Mouse (Mus musculus) lung, adult 2 months (tissue): ENCODE data around the gene Ddx20. TPM values are rescaled to one million over a fixed set of nuclear protein-coding genes. Genes with fewer than 3 reads are reported as not detected.
"Not testable (repeated sequence)": the region's sequence is repeated elsewhere in the genome, so short reads cannot be mapped to it uniquely, and the experiment has no call there.

Experiments used
- DNase-seq: peaks from one replicate; pipeline ENCODE4 v3.0.0; 2022
- H3K4me1 ChIP-seq: fragments of 200-500 bp; 2 replicates; pipeline ENCODE4 v1.6.1; 2011; ENCODE audit warnings: low read length; ENCODE audit not compliant: control insufficient read depth, insufficient read depth
- H3K4me3 ChIP-seq: fragments of 200-500 bp; replicated peaks from 2 replicates; pipeline ENCODE3; 2011; ENCODE audit warnings: low read depth, mild to moderate bottlenecking, control low read depth, low read length; ENCODE audit errors: extremely low read depth
- CTCF ChIP-seq: fragments of 200-500 bp; IDR thresholded peaks from 2 replicates; pipeline ENCODE4 v1.5.1; 2011; ENCODE audit warnings: mild to moderate bottlenecking, low read length, control low read depth; ENCODE audit not compliant: insufficient read depth
- POLR2A ChIP-seq: fragments of 200-500 bp; IDR thresholded peaks from 2 replicates; pipeline ENCODE4 v1.6.1; 2011; ENCODE audit warnings: low read depth, mild to moderate bottlenecking, control low read depth, low read length, borderline replicate concordance; ENCODE audit errors: extremely low read depth
- WGBS: fragments of 180-500 bp; shearing (Covaris S2); methylation state at CpG from one replicate; pipeline ENCODE4 v1.1.7; 2018; 5-methylcytosine and 5-hydroxymethylcytosine counted together
- polyA plus RNA-seq: library from polyadenylated mRNA; depleted of rRNA; stranded (reverse); fragments of >200 nt; gene quantifications from 2 replicates; pipeline ENCODE4 v1.2.3, GENCODE M21; 2012

Ddx20 gene
- polyA plus RNA-seq, 1 experiment = 11.6 TPM

DNA sequence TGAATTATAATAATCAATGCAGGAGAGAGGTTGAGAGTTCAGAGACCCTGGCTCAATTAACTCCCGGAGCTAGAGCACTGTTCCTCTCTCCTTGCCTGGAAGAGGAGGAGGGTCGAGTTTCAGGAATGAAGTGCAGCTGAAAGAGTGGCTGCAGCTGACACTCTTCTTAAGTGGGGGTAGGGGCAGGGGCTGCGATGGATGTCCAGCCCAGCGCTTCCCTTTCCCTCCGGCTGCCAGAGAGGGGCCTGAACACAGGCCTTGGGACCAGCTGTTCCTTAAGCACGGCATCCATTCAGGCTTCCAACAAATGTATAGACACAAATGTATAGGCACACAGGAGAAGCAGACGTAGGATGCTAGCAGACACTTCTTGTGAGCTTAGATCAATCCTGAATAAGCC lies 20.2 kb upstream of the Ddx20 start:
- no peak for DNase-seq
- no peak overlapping the region for H3K4me3 ChIP-seq
- TF ChIP-seq POLR2A (no peak), CTCF (no peak)
- WGBS = 64% methylated on average over 7 of the region's 7 CpGs
- peaks cover 2% of the 10 kb centered on the region; the same call in 1 of the 2 replicates for H3K4me1 ChIP-seq

DNA sequence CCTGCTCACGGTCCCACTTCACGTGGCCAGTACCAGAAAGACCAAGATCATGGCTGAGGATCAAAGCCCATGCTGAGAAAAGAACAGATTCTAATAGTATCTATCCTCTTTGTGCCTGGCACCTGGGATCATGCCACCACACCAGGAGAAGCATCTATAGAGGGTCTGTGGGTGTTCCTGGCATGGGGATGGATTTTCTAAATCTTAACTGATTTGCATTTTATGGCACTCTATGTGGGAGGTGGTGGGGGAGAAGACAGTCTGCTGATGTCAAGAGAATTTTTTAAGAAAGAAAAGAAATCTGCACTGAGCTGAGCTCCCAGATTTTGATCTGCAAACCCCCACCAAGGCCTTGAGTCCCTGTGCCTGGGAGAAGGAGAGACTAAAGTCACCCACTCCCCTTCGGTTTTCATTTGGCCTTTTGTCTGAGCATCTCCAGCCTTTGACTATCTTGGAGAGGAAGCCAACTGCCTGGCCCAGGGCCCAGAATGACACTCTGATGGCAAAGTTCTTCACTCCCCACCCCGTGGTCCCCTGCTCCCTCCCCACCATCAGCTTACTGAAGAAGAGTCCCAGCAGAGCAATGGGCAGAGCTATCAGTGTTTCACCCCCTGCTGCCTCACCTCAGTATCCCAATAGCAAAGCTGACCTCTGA lies 19.1 kb upstream of the Ddx20 start:
- no peak for DNase-seq
- Histone ChIP-seq H3K4me1 (peaks cover 2% of the 10 kb centered on the region; the same call in 1 of the 2 replicates), H3K4me3 (no peak overlapping the region)
- no peak for TF ChIP-seq POLR2A
- TF ChIP-seq CTCF = no peak
- WGBS = 47% methylated on average over 4 of the region's 4 CpGs

DNA sequence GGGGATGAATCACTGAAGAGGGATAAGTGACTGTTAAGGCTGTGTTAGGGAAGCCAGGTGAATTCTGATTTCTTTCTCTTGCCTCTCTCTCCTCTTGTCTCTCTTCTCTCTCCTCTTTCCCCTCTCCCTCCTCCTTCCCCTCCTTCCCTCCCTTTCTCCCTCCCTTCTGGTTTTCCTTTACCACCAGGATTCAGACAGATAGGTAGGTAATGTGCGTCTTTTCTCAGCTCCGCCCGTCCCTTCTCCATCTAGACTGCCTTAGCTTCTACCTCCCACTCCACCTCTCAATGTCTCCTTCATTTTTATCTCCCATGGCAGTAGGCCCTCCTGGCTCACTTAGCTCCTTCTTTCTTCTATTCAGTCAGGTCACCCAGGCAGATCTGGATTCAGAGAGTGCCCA lies 18.2 kb upstream of the Ddx20 start:
- WGBS = 55% methylated on average over 3 of the region's 3 CpGs
- Histone ChIP-seq H3K4me3 (peak overlapping the region; percentile 76), H3K4me1 (peaks cover 4% of the 10 kb centered on the region; the same call in 1 of the 2 replicates)
- DNase-seq = no peak
- TF ChIP-seq CTCF = no peak
- TF ChIP-seq POLR2A = no peak

DNA sequence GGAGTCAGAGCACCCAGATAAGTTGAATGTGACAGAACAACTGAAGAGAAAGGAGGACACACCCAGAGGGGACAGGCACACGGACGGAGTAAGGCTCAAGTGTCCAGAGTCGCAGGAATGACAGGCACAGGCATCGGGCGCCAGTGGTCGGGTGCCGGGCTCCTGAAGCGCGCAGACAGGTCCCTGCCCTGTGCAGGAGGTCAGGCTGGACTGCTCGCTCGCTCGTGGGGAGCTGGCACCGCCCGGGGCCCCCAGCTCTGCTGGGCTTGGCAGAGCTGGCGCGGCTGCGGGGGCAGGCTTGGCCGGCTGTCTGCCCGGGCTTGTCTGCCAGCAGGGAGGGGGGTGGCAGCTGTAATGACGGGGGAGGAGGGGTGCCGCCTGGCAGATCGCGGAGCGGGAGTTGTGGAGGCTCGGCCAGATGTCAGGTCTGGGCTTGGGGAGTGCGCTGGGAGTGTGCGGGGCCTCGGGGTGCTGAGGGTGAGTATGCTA lies 17.7 kb upstream of the Ddx20 start:
- Histone ChIP-seq H3K4me1 (peaks cover 4% of the 10 kb centered on the region; the same call in 1 of the 2 replicates), H3K4me3 (peak overlapping the region; percentile 76)
- DNase-seq = peak; percentile 52
- TF ChIP-seq POLR2A = no peak
- no peak for TF ChIP-seq CTCF
- under 1% methylated on average over 28 of the region's 28 CpGs for whole genome bisulfite sequencing

DNA sequence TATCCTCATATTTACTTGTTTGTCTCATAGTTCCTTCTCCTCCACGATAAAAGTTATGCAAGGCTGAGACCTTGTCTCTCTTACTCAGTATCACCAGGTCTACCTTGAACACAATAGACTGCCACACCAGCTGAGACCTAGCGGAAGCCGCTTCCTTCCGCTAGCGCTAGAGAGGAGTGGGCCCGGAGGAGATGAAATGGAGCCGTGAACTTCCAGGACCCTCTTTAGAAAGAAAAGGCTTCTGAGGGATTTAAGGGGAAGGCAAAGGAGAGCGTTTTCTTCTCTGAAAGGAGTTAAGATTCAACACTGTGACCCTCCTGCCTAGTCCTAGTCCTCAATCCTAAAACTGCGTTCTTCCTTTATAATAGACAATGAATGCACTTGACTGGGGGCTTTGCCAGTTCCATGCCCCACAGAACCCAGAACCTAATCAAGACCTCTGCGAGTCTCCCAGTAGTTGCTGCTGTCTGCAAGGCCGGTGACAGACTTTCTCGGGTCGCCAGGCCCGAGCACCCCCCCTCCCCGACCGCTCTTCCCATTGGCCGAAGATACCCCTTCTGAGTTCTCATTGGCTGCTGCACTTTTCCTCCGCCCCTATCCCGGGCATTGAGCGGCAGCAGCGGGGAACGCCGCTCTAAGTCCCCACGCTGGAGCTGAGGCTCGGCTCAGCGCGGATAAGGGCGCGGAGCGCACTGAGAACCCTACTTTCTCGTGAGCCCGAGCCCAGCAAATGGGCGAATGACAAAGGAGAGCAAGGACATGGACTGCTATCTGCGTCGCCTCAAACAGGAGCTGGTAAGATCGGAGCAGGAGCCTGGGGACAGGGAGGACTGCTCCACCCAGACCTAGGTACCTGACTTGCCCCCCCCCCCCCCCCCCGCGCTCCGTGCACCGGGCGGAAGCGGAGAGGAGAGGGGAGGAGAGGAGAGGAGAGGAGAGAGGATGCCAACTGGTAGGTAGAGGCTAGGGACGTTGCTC lies 16.9 kb upstream of the Ddx20 start, which contains the start of gene Inka2:
TSS of gene Inka2 (plus strand) at position 569 of the 978 bp plus-strand sequence.
- WGBS = 6% methylated on average over 43 of the region's 43 CpGs
- DNase-seq = peak; percentile 79
- Histone ChIP-seq H3K4me3 (peak within 1 kb of the TSS; percentile 76), H3K4me1 (peaks cover 2% of the 10 kb centered on the region; the same call in 1 of the 2 replicates)
- TF ChIP-seq POLR2A (peak; percentile 71; the same call in 1 of the 2 replicates), CTCF (no peak)

DNA sequence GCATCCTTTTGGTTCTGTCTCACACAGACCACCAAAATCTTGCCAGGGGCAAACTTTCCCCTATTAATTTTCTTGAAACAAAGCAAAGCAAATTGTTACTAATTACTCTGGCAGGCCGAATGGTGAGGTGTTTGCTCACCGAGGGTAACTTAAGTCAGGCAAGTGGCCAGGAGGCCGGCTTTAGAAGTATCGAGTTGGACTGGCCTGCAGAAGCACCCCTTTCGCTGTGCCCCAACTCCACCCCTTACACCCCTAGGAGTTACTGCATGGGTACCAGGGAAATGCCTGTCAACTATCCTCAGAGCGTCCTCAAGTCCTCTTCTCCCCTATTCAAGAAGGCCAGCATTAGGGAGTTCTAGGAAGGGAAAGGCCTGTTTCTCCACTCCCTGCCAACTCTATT lies 16.2 kb upstream of the Ddx20 start:
- H3K4me3 ChIP-seq = no peak overlapping the region
- WGBS = 47% methylated on average over 6 of the region's 6 CpGs
- peaks cover 2% of the 10 kb centered on the region; the same call in 1 of the 2 replicates for H3K4me1 ChIP-seq
- TF ChIP-seq POLR2A = no peak
- TF ChIP-seq CTCF = no peak
- no peak for DNase-seq

DNA sequence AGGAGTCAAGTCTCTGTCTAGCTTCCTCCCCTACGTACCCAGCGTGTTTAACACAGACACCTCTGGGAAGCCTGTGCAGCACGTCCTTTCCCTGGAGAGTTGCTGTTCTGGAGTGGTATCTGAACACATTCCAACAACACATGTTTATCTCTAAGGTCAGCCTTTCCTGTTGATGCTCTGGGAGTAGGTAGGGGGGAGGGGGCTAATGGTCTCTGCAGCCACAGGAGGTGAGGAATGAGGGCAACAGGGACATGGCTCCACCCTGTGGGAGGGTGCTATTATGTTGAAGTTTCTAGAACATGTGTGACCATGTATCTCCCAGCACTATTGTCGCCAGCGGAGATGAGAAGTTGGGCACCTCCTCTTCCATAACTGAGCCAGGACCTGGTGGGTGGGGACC lies 14.0 kb upstream of the Ddx20 start:
- Histone ChIP-seq H3K4me3 (no peak overlapping the region), H3K4me1 (peaks cover 2% of the 10 kb centered on the region; the same call in 1 of the 2 replicates)
- no peak for DNase-seq
- 33% methylated on average over 5 of the region's 5 CpGs for WGBS
- TF ChIP-seq CTCF (no peak), POLR2A (no peak)

DNA sequence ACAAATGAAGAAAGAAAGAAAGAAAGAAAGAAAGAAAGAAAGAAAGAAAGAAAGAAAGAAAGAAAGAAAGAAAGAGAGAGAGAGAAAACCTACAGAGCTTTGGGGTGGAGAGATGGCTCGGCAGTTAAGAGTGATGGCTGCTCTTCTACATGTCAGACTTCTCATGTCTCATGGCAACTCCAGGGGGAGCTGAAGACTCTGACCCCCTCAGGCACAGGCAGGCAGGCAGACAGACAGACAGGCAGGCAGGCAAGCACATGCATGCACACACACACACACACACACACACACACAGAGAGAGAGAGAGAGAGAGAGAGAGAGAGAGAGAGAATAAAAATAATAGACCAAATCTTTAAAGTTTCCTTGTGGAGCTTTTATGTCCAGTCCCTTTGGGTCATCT lies 13.4 kb upstream of the Ddx20 start:
- WGBS = 55% methylated on average over 1 of the region's 1 CpGs
- DNase-seq, H3K4me1 ChIP-seq, H3K4me3 ChIP-seq: not testable (repeated sequence)

DNA sequence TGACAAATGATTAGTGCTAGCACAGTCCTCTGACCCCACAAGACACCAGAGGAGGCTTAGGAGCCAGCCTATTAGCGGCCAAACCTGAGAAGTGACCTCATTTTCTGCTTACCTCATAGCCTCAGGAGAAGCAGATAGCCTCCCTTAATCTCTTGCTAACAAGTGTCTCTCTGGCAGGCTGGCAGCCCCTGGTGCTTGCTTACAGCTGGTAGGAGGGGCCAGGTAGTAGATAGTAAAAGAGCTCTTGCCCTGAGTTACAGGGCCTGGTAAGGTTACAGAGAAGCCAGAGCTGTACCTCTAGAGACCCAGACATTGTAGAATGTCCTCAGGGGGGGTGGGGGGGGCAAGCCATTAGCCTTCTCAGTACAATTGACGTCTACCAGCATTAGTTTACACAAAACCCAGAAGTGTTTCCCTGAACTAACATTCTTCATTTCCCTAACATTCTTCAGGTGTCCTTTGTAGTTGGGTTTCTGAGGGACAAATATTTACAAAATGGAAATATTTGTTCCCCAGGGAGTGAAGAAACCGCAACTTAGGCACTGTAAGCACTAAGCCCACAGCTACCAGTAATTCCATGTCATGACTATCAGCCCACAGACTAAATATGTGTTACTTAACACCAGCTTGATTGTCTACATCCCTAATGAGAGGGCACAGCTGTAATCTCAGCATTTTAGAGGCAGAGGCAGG lies 12.0 kb upstream of the Ddx20 start:
- no peak for DNase-seq

More for the DNA sequence above, 12.0 kb upstream of the Ddx20 start:
- TF ChIP-seq POLR2A (no peak), CTCF (no peak)
- WGBS = 43% methylated on average over 3 of the region's 3 CpGs
- Histone ChIP-seq H3K4me3 (no peak overlapping the region), H3K4me1 (0 out of 2 replicates have a peak, but pooled peaks cover 2% of the 10 kb centered on the region)
